Mouse (Mus musculus): Measurements from ENCODE around the gene Veph1. TPM values are rescaled to one million over a fixed set of nuclear protein-coding genes. Genes with fewer than 3 reads are reported as not detected.

Veph1 gene
- polyA plus RNA-seq, 2 experiments: 0.85 to 2.3 TPM

DNA sequence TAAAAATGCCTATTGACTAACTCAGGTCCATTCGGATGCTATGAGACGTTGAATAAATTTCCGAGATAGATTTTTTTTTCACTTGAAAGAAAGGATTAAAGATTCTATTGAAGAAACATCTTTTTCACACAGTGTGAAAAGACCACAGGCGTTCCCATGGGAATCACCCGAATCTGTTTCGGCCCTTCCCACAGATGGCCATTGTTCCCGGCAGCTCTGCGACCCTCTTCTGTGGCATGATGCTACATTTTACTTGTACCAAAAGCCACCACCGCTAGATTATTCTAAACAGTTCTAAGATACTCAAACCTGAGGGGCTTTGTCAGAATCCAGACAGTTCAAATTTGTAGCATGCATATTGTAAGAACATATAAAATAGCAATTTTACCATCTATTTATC, 1.4 kb downstream of the Veph1 start:
- H3K27me3 ChIP-seq (ENCODE audit: control insufficient read depth, insufficient read depth, low read length): no peaks in the 10 kb centered on the region
- TF ChIP-seq POLR2A (IDR thresholded peaks at IDR 0.05; ENCODE audit: borderline replicate concordance, extremely low read depth, insufficient read depth, insufficient read length): no peak
- DNase-seq (ENCODE audit: low spot score) (no peak), ATAC-seq (ENCODE audit: low FRiP score, low read depth) (no peak)
- no peak overlapping the region for H3K9ac ChIP-seq (ENCODE audit: low read depth, low read length, severe bottlenecking)
- H3K4me2 ChIP-seq (replicated peaks; ENCODE audit: low read depth, low read length, severe bottlenecking): no peak overlapping the region
- peaks cover 11% of the 10 kb centered on the region for H3K4me1 ChIP-seq (ENCODE audit: control insufficient read depth, insufficient read depth, low read length)
- no peak overlapping the region for H3K27ac ChIP-seq (replicated peaks; ENCODE audit: low read depth, low read length)
- H3K36me3 ChIP-seq (ENCODE audit: control insufficient read depth, insufficient read depth, low read length): no peaks in the 10 kb centered on the region
- no peak overlapping the region for H3K4me3 ChIP-seq (replicated peaks; ENCODE audit: low read length)
- 89% methylated on average over 9 of the region's 9 CpGs for WGBS
- no peaks in the 10 kb centered on the region for H3K9me3 ChIP-seq (ENCODE audit: control insufficient read depth, low read length)

DNA sequence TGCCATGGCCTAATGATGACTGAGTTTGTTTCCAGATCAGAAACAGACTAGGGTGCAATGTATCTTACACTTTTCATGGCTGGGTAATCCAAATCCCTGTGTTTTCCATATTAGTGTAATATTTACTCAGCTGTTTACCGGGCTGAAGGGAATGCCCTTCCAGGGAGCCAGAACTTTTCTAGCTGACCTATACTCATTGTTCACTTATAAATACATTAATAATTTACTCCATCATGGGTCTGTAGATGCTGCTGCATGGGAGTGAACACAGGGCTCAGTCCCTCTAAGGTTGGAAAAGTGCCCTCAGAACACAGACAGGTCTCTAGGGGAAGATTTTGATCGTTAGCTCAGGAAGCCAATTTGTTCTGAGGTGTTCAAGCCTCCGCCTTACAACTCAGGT, 1.9 kb downstream of the Veph1 start:
- TF ChIP-seq POLR2A (IDR thresholded peaks at IDR 0.05; ENCODE audit: borderline replicate concordance, extremely low read depth, insufficient read depth, insufficient read length): no peak
- 84% methylated on average over 3 of the region's 3 CpGs for WGBS
- H3K27ac ChIP-seq (replicated peaks; ENCODE audit: low read depth, low read length): no peak overlapping the region
- H3K36me3 ChIP-seq (ENCODE audit: control insufficient read depth, insufficient read depth, low read length): no peaks in the 10 kb centered on the region
- DNase-seq (ENCODE audit: low spot score): no peak
- H3K4me2 ChIP-seq (replicated peaks; ENCODE audit: low read depth, low read length, severe bottlenecking): no peak overlapping the region
- peaks cover 11% of the 10 kb centered on the region for H3K4me1 ChIP-seq (ENCODE audit: control insufficient read depth, insufficient read depth, low read length)
- no peak overlapping the region for H3K9ac ChIP-seq (ENCODE audit: low read depth, low read length, severe bottlenecking)
- no peak for ATAC-seq (ENCODE audit: low FRiP score, low read depth)
- no peaks in the 10 kb centered on the region for H3K9me3 ChIP-seq (ENCODE audit: control insufficient read depth, low read length)
- H3K27me3 ChIP-seq (ENCODE audit: control insufficient read depth, insufficient read depth, low read length): no peaks in the 10 kb centered on the region
- no peak overlapping the region for H3K4me3 ChIP-seq (replicated peaks; ENCODE audit: low read length)

DNA sequence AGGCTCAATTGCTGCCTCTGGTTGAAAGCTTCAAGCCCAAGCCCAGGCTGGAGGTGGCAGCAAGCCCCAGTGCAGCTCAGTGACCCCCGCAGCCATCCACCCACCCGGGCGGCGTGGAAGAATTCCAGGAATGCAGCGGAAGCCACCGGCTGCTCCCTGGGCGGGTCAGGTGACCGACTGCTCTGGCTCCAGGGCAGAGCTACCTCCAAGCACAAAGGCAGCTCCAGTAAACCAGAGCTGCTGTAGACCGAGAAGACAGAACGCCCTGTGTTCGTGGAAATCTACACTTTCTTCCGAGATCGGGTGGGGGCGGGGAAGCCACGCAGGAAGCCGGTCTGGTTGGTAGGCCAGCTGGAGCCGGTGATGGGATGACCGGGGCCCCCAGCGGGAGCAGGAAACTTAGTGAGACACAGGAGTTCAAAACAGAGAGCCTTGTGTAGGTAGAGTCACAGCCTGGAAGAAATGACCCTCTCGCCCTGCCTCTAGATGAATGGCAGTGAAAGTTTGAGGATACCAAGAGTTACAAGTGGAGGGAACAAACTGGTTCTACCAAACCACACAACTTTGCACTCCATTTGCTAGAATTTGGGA, 4.2 kb downstream of the Veph1 start:
- peaks cover 11% of the 10 kb centered on the region for H3K4me1 ChIP-seq (ENCODE audit: control insufficient read depth, insufficient read depth, low read length)
- peak; percentile 91 for ATAC-seq (ENCODE audit: low FRiP score, low read depth)
- H3K9me3 ChIP-seq (ENCODE audit: control insufficient read depth, low read length): no peaks in the 10 kb centered on the region
- 0 out of 2 replicates have a peak, but pooled peaks have one; percentile 29 for TF ChIP-seq POLR2A (IDR thresholded peaks at IDR 0.05; ENCODE audit: borderline replicate concordance, extremely low read depth, insufficient read depth, insufficient read length)
- H3K27me3 ChIP-seq (ENCODE audit: control insufficient read depth, insufficient read depth, low read length): no peaks in the 10 kb centered on the region
- 3% methylated on average over 20 of the region's 20 CpGs for WGBS
- no peaks in the 10 kb centered on the region for H3K36me3 ChIP-seq (ENCODE audit: control insufficient read depth, insufficient read depth, low read length)
- H3K4me2 ChIP-seq (replicated peaks; ENCODE audit: low read depth, low read length, severe bottlenecking): peak overlapping the region; percentile 55
- DNase-seq (ENCODE audit: low spot score): peak; percentile 69
- peak overlapping the region; percentile 55 for H3K9ac ChIP-seq (ENCODE audit: low read depth, low read length, severe bottlenecking)
- peak overlapping the region; percentile 78 for H3K27ac ChIP-seq (replicated peaks; ENCODE audit: low read depth, low read length)
- peak overlapping the region; percentile 31 for H3K4me3 ChIP-seq (replicated peaks; ENCODE audit: low read length)

DNA sequence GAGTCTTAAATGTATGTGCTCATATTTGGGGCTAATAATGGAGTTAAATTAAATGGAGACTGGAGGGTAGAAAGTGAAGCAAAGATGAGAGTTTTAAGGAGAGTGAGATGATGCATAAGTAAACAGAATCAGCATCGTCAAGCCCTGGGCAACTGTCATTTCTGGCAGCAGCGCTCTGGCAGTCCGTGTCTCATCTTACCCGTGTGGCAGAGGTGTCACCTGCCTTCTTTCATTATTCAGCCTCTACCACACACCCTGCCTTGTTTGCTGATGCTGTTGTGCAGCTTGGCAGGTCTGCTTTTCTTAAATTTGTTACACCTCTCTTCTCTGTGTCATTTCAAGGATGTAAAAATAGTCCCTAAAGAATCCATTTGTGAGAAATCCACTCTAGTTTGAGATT, 33.4 kb downstream of the Veph1 start:
- H3K4me1 ChIP-seq (ENCODE audit: control insufficient read depth, insufficient read depth, low read length): no peaks in the 10 kb centered on the region
- WGBS: 78% methylated on average over 4 of the region's 4 CpGs
- ATAC-seq (ENCODE audit: low FRiP score, low read depth) (no peak), DNase-seq (ENCODE audit: low spot score) (no peak)
- H3K4me3 ChIP-seq (replicated peaks; ENCODE audit: low read length): no peak overlapping the region
- no peaks in the 10 kb centered on the region for H3K9me3 ChIP-seq (ENCODE audit: control insufficient read depth, low read length)
- H3K4me2 ChIP-seq (replicated peaks; ENCODE audit: low read depth, low read length, severe bottlenecking): no peak overlapping the region
- H3K9ac ChIP-seq (ENCODE audit: low read depth, low read length, severe bottlenecking): no peak overlapping the region
- H3K27me3 ChIP-seq (ENCODE audit: control insufficient read depth, insufficient read depth, low read length): no peaks in the 10 kb centered on the region
- H3K36me3 ChIP-seq (ENCODE audit: control insufficient read depth, insufficient read depth, low read length): no peaks in the 10 kb centered on the region
- H3K27ac ChIP-seq (replicated peaks; ENCODE audit: low read depth, low read length): no peak overlapping the region
- TF ChIP-seq POLR2A (IDR thresholded peaks at IDR 0.05; ENCODE audit: borderline replicate concordance, extremely low read depth, insufficient read depth, insufficient read length): no peak

DNA sequence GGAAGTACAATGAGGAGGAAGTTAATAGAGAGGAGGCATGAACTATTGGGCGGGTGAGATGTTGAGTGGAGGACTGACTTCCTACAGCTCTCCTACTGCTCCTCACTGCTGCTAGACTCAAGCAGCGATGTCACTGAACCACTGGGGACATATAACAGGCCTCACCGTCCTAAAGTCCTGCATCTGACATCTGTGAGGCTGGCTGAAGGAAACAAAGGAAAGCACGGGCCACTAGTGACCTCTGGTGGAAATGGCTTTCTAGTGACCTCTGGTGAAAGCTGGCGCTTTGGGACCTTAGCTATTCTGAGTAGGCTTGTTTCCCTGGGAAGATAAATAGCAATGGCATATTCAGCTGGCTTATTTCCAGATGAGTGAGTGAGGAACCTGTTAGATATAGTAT, 34.3 kb downstream of the Veph1 start:
- no peaks in the 10 kb centered on the region for H3K36me3 ChIP-seq (ENCODE audit: control insufficient read depth, insufficient read depth, low read length)
- H3K4me2 ChIP-seq (replicated peaks; ENCODE audit: low read depth, low read length, severe bottlenecking): no peak overlapping the region
- 37% methylated on average over 5 of the region's 5 CpGs for WGBS
- no peaks in the 10 kb centered on the region for H3K27me3 ChIP-seq (ENCODE audit: control insufficient read depth, insufficient read depth, low read length)
- DNase-seq (ENCODE audit: low spot score) (peak; percentile 18), ATAC-seq (ENCODE audit: low FRiP score, low read depth) (no peak)
- H3K4me3 ChIP-seq (replicated peaks; ENCODE audit: low read length): no peak overlapping the region
- no peak for TF ChIP-seq POLR2A (IDR thresholded peaks at IDR 0.05; ENCODE audit: borderline replicate concordance, extremely low read depth, insufficient read depth, insufficient read length)
- H3K9me3 ChIP-seq (ENCODE audit: control insufficient read depth, low read length): no peaks in the 10 kb centered on the region
- H3K27ac ChIP-seq (replicated peaks; ENCODE audit: low read depth, low read length): no peak overlapping the region
- H3K9ac ChIP-seq (ENCODE audit: low read depth, low read length, severe bottlenecking): no peak overlapping the region
- no peaks in the 10 kb centered on the region for H3K4me1 ChIP-seq (ENCODE audit: control insufficient read depth, insufficient read depth, low read length)

Data from limb, embryonic 14.5 days (tissue).